Mouse (Mus musculus): Measurements from ENCODE around the gene Myo15.
"Not testable (repeated sequence)": the region's sequence is repeated elsewhere in the genome, so short reads cannot be mapped to it uniquely, and the experiment has no call there.

Gene Myo15

DNA sequence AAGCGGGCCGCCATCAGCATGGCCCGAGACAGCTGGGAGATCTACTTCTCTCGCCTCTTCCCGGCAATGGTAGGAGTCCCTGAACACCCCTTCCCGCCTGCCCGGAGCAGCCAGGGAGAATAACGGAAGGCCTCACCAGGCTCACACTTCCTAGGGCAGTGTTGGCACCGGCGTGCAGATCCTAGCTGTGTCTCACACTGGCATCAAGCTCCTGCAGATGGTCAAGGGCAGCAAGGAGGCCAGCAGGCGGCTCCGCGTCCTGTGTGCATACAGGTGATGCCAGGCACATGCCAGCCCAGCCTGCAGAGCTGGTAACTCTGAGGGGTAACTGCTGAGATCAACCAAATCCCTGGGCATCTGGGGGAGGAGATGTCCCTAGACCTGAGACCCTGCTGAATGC lies 38.1 kb downstream of the Myo15 start:
- DNase-seq (ENCODE audit: inconsistent ontology term) = no peak

DNA sequence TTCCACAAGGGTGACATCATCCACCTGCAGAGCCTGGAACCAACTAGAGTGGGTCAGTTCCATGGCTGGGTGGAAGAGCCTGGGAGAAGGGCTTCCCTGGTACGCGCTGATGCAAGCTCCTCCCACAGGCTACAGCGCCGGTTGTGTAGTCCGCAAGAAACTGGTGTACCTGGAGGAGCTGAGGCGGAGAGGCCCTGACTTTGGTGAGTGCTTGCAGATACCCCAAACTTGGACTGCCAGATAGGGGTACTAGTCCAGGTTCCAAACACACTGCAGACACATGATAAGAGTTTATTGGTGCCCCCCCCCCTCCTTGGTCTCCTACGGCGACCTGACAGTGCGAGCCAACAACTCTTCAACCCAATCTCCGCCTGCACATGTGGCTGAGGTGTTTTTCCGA lies 39.8 kb downstream of the Myo15 start:
- no peak for DNase-seq (ENCODE audit: inconsistent ontology term)

DNA sequence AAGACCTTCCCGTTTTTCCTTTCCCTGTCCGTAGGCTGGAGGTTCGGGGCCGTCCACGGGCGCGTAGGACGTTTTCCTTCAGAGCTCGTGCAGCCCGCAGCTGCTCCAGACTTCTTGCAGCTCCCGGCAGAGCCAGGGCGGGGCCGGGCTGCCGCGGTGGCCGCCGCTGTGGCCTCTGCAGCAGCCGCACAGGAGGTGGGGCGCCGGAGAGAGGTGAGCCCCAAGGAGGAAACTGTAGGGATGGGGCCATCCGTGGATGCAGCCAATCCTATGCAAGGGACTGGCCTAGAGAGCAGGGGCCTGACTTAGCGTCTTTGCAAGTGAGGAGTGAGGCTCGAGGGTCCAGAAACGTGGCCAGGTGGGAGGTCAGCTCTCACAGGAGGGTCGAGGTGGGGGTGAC lies 40.4 kb downstream of the Myo15 start:
- DNase-seq (ENCODE audit: inconsistent ontology term) = peak; percentile 27

DNA sequence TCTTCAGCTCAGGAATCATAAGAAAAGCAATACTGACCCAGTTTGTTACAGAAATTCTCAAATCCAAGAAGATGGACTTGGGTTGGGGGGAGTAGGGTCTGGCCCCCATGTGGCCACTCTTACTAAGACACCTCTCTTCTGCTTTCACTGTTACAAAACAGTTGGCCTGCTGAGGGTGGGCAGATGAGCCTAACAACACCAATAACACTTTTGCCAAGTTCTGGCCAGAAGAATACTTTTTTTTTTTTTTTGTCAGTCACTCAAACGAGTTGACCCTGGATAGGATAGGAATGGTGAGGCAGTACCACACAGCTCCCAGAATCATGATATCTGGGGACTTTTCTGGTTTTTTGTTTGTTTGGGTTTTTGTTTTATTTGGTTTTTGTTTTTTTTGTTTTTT lies 42.8 kb downstream of the Myo15 start:
- DNase-seq (ENCODE audit: inconsistent ontology term) = no peak

DNA sequence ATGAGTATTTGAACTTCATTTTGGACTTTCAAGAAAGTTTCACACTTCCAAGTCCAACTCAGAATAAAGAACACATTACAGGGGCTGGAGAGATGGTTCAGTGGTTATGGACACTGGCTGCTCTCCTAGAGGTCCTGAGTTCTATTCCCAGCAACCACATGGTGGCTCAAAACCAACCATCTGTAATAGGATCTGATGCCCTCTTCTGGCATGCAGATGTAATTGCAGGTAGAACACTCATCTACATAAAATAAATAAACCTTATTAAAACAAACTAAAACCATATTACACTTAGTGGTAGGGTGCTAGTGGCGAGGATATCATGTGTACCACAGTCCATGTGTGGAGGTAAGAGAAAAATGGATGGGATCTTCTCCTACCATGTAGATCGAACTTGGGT lies 43.4 kb downstream of the Myo15 start:
- DNase-seq (ENCODE audit: inconsistent ontology term) = no peak

DNA sequence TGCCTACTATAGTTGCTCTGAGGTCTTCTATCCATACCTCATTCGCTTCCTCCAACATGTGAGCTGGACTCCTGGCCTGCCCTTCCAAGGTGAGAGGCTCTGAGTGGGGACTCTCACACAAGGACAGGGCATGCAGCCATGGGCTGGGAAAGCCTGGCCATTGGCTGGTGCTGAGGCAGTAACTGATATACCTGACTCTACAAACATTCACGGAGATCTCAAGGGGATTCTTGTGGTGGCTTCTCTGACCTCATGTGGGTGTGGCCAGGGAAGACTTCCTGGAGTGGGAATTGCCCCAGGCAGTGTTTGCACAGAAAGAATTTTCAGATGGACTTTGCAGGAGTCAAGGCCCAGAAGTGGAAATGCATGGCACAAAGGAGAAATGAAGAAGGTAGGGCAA lies 45.8 kb downstream of the Myo15 start:
- DNase-seq (ENCODE audit: inconsistent ontology term) = no peak

DNA sequence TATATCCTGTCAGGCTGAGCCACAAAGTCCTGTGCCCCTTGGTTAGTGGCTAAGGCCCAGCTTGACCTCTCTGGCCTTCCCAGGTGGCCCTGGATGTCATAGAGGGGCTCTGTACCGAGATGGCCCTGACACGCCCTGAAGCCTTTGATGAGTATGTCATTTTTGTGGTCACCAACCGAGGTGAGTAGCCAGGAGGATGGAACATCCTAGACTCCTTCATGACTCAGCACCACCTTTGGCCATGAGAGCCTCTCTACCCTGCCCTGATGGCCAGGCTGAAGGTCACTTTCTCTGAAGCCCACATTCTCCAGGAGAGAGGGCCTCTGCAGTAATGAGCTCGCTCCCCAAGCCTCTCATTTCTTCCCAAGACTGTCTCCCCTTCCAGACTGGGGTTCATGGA lies 49.2 kb downstream of the Myo15 start:
- no peak for DNase-seq (ENCODE audit: inconsistent ontology term)

DNA sequence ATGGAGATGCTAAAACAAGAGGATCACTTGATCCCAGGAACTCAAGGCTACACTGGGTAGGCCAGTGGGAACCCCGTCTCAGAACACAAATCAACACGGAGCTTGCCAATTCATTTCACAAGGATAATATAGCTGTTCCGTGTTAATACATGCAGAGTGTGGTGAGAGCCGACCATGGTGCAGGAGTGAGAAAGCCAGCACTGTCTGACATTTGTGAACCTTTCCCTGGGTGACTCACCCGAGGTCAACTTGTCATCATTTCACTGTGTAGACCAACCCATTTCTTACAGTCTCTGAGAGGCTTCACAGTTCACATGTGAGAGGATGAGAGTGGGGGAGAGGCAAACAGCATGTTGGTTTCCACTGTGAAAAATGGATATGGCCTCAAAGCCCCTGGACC lies 52.9 kb downstream of the Myo15 start:
- DNase-seq (ENCODE audit: inconsistent ontology term) = no peak

DNA sequence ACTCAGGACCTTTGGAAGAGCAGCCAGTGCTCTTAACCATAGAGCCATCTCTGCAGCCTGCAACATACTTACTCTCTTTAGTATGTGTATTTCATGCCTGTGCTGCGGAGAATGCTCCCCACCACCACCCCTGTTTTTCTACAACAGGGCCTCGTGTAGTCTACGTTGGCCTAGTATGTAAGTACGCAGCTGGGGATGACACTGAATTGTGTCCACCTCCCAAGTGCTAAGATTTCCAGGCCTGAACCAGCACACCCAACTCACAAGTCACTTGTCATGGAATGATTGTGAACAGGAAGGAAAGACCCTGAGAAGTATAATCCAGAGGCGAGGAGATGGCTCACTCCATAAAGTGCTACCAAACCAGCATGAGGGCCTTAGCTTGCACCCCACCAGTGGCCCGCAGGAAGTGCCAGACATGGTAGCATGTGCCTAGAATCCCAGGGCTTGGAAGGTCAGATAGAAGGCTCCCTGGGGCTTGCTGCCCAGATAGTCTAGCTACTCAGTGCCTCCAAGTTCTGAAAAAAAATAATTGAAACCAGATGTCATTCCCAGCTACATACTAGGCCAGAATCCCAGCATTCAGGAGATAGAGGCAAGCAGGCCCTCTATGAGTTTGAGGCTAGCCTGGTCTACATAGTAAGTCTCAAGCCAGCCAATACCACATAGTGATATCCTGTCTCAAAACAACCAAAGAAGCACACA lies 53.7 kb downstream of the Myo15 start:
- no peak for DNase-seq (ENCODE audit: inconsistent ontology term)

DNA sequence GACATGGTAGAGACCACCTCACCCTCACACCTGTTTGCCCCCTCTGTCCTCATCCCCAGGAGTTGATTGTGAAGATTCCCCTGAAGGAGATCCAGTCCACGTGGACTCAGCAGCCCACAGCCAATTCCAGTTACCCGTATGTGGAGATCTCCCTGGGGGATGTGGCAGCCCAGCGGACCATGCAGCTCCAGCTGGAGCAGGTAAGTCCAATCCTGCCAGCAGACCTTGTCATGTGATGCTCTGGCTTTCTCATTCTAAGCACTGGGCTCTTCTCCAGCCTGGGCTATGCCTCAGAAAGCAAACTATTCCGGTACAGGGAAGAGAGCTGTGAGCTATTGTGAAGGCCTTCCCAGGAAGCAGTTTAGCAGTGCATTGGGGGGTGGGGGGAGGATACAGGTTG lies 57.3 kb downstream of the Myo15 start:
- no peak for DNase-seq (ENCODE audit: inconsistent ontology term)

DNA sequence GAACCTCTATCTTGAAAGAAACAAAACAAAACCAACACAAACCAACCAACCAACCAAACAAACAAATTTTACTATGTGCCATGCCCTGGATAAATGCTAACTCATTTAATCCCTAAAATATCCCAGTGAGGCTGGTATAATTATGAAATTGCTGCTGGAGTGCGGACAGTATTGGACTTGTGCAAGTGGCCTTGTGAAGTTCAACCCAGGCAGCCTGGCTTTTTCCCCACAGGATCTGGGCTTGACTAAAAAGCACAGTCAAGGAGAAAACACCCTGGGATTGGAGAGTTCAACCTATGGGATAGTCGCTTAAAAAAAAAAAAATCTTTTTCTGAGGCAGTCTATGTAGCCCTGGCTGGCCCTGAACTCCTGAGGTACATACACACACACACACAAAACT lies 66.5 kb downstream of the Myo15 start:
- no peak for DNase-seq (ENCODE audit: inconsistent ontology term)

DNA sequence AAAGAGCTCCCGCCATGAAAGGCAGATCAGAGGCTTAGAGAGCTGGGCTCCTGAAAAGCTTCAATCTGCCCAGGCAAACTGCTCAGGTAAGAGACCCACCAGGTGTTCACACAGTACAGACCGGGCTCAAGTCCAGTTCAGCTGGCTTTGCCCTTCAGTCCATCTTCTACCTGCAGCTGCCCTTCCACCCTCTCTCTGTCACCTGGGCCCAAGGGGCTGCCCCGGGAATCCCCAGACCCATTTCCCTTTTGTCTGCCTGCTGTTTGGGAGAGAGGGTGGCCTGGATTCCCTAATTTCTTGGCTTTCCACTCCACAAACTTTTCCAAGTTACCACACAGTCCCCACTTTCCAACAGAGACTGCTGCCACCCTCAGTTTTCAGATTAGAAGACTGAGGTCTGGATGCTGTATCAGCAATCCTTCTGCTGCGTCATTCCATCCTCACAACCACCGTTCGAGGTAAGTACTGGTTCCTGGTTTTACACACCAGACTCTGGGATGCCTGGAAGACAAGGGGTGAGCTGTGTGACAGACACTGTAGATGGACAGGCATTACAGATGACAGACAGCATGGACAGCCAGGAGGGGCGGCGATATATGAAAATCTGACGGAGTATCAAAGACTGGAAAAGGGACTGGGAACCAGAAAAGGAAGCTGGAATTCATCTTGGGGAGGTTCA lies 67.2 kb downstream of the Myo15 start, which contains the start of gene Alkbh5:
Alkbh5 (plus strand) TSS at position 202 of the 679 bp plus-strand sequence.
- DNase-seq (ENCODE audit: inconsistent ontology term) = peak; percentile 58

DNA sequence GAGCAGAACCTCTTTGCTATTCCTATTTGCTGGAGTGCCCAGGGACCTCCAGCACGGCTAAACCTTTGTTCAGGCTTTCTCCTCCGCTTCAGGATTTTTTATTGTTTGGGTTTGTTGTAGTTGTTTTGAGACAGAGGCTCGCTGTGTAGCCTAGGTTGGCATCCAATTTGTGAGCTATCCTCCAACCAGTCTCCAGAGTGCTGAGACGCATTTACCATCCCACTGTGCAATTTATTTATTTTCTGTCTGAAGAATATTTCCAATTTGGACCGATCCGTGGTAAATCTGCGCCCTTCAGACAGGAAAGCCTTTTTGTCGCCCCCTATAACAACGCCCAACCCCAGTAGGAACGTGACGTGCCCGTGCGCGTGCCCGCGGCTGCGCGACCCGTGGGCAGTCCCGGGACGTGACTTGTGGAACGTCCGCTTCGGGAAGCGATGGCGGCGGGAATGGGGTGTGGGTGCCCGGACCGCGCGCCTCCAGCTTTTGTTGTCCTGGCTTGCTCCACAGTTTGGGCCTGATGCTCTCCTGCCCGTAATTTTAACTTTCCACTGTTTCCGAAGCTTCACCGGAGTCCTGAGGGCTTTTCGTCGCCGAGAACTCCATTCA lies 67.8 kb downstream of the Myo15 start:
- DNase-seq (ENCODE audit: inconsistent ontology term) = peak; percentile 96

DNA sequence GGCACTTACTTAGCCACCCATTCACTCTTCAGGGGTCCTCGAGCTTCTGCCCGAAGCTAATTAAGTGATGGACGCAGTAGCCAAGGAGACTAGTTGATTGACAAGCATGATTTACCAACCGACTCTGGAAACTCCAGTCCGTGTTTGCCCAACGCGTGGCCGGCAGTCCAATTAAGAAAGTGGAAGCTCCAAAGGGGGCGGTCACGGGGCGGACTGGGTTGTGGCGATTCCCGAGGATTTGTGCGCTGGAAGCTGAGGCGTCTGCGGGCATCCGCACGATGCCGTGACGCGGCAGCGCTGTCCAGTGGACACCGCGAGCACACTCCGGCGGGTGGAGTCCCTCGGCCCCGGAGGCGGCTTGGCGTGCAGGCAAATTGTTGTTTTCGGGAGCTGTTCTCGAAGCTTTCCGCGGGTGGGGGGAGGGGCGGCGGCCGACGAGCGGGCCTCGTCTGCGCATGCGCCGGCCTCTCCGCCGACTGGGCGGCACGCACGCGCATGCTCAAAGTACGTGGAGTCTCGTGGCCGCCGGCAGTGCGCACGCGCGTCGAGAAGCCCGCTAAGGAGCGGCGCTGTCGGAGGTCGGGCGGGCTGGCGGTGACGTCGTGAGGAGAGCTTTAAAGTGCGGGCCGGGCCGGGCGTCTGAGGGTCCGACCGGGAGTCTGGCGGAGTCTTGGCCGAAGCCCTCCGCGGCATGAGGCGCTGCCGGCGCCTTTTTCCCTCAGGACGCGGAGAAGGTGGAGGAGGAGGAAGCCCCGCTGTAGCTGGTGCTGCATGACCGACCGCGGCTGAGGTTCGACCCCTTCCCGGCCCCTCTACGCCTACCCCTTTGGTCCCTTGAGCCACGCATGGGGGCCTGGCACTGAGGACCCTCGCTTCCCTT lies 68.6 kb downstream of the Myo15 start:
- peak; percentile 99 for DNase-seq (ENCODE audit: inconsistent ontology term)

DNA sequence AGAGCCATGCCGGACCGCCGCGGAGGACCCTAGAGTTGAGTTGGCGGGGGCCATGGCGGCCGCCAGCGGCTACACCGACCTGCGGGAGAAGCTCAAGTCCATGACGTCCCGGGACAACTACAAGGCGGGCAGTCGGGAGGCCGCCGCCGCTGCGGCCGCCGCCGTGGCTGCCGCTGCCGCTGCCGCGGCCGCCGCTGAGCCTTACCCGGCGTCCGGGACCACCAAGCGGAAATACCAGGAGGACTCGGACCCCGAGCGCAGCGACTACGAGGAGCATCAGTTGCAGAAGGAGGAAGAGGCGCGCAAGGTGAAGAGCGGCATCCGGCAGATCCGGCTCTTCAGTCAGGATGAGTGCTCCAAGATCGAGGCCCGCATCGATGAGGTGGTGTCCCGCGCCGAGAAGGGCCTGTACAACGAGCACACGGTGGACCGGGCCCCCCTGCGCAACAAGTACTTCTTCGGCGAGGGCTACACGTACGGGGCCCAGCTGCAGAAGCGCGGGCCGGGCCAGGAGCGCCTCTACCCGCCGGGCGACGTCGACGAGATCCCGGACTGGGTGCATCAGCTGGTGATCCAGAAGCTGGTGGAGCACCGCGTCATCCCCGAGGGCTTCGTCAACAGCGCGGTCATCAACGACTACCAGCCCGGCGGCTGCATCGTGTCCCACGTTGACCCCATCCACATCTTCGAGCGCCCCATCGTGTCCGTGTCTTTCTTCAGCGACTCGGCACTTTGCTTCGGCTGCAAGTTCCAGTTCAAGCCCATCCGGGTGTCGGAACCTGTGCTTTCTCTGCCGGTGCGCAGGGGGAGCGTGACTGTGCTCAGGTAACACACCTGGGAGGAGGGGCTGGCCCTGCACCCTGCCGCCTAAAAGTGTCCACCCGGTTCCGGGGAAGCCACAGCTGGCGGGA lies 69.5 kb downstream of the Myo15 start:
- DNase-seq (ENCODE audit: inconsistent ontology term) = peak; percentile 39

DNA sequence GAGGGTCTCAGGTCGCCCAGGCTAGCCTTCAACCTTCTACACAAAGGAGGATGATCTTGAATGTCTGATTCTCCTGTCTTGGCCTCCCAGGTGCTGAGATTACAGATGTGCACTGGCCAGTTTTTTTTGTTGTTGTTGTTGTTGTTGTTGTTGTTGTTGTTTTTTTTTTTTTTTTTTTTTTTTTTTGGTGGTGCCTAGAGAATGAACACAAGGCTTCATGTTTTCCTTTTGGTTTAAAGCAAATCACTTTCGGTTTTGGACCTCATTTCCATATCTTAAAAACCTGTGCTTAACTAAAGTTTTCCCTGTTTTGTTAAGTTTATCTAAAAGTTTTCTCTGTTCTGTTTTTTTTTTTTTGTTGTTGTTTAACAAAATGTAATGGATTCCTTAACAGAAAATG lies 70.4 kb downstream of the Myo15 start:
- DNase-seq (ENCODE audit: inconsistent ontology term) = no peak

DNA sequence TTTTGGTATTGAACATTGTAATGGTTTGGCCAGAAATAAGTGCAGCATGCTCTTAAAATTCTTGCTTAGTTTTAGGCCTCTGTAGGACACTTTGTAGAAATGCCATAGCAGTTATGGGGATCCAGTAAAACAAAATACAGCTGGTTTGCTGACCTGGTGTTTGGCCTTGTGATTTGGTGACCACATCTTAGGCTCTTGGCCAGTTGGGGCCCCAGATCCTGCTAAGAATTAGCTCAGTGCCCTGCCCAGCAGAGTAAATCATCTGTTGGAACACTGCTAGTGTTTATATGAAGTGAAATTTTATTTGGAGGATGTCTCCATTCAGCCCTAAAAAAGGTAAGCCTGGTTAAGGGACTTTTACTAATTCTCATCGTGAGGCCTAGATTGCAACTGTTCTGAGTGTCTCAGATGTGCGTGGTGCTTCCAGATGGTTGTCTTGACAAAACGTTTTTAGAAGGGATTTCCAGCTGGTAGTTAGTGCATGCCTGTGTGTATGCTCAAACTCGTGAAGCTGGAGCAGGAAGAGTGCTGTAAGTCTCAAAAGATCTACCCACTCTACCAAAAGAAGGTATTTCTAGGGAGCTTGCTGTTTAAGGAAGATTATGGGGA lies 71.0 kb downstream of the Myo15 start:
- no peak for DNase-seq (ENCODE audit: inconsistent ontology term)

DNA sequence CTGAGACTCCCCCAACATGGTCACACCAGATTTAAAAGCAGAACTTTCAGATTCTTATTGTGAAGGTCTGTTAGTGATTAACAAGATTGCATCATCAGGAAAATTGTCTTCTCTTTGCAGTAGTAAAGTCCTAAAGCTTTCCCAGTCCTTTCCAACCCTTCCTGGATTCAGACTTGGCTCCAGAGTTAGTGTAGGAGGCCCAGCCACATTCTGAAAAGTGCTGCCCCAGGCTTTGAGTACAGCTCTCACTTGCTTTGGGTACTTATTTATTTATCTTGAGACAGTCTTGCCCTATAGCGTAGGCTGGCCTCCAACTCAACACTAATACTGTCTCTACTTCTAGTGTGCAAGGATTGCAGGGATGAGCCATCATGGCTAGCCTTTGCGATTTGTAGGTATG lies 71.6 kb downstream of the Myo15 start:
- DNase-seq (ENCODE audit: inconsistent ontology term) = no peak

DNA sequence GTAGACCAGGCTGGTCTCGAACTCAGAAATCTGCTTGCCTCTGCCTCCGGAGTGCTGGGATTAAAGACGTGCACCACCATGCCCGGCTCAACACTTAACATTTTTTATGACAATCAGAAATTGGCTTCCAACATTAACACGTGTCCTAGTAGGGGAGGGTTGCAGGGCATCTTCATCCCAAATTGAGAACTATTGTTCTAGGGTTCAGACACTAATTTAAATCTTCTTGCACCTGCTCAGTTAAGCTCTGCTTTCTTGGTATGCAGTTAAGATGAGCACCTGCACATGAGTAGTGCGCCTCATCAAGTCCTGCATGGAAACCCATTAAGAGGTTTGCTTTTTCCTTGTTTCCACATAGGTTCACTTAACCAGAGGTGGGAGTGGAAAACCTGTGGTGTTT lies 72.7 kb downstream of the Myo15 start:
- no peak for DNase-seq (ENCODE audit: inconsistent ontology term)

DNA sequence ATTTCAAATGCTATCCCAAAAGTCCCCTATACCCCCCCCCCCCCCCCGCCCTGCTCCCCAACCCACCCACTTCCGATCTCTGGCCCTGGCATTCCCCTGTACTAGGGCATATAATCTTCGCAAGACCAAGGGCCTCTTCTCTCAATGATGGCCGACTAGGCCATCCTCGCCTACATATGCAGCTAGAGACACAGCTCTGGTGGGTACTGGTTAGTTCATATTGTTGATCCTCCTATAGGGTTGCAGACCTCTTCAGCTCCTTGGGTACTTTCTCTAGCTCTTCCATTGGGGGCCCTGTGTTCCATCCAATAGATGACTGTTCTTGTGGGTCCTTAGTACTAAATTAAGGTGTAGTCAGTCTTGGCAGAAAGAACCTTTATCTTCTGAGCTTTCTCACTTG lies 74.1 kb downstream of the Myo15 start:
- DNase-seq (ENCODE audit: inconsistent ontology term) = not testable (repeated sequence)

DNA sequence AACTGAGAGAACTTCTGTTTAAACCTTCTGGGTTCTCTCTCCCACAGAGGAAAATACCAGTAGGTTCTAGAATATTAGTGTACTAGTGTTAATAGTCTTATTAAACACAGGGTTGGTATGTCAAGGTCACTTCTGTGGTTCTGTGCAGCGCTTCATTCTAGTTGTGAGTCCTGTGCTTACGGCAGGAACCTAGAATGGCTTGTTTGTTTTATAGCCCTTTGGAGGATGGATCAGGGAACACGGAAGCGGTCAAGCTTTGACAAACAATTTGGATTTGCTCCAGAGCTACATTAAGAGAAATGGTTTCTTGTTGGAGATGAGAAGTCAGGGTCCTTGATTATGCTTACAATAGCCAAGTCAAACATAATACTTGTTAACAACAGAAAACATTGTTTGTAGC lies 76.3 kb downstream of the Myo15 start:
- no peak for DNase-seq (ENCODE audit: inconsistent ontology term)
